Mouse (Mus musculus): Measurements from ENCODE around the gene Obox2. TPM values are rescaled to one million over a fixed set of nuclear protein-coding genes. Genes with fewer than 3 reads are reported as not detected.
"Not testable (repeated sequence)": the region's sequence is repeated elsewhere in the genome, so short reads cannot be mapped to it uniquely, and the experiment has no call there.

Gene Obox2
- polyA plus RNA-seq (2016; fragmentation: Nextera tagmentation; extraction: Ambion mirVana): not detected in 2 replicates

DNA sequence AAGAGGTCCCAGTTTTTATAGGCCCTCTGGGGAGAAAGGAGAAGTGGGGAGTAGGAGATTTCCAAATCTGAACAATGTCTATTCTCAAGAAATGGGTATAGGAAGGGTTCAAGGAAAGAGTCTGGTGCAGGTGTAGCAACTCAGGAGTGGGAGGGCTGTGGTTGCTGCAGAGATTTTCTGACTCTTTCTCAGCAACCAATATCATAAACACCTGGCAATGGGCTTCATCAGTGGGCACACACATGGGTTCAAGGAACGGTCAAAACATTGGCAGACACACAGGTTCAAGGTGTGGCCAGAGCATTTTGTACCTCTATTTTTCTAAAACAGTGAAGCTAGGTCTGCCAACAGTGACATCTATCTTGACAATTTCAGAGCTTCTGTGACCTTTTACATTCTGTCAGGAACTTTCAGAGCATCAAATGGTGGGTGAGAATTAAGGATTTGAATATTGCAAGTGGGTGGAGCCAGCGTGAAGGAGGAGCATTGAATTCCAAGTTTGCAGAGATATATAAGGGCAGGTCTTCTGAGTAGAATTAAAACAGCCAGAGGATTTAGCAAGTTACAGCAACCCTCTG lies at the start of gene Obox2, which contains the start of gene Obox1:
Gene Obox2 (plus strand): TSS at position 301 of the 578 bp plus-strand sequence.
Gene Obox1 (plus strand): TSS at position 528 of the 578 bp plus-strand sequence.
- not testable (repeated sequence) for H3K4me3 ChIP-seq; H3K27ac ChIP-seq; H3K4me1 ChIP-seq; H3K27me3 ChIP-seq (replicated peaks); H3K9me3 ChIP-seq; H3K4me2 ChIP-seq (replicated peaks); H3K9ac ChIP-seq; ATAC-seq (ENCODE audit: low FRiP score, low read depth); H3K36me3 ChIP-seq
- no CpG with 5 or more reads among the region's 2 CpGs for WGBS

- H3K9ac ChIP-seq; H3K4me1 ChIP-seq; H3K36me3 ChIP-seq; H3K4me3 ChIP-seq; H3K27ac ChIP-seq; H3K27me3 ChIP-seq (replicated peaks); H3K4me2 ChIP-seq (replicated peaks); ATAC-seq (ENCODE audit: low FRiP score, low read depth): not testable (repeated sequence)
- H3K9me3 ChIP-seq: peaks cover 18% of the 10 kb centered on the region
- 64% methylated on average over 3 of the region's 3 CpGs for WGBS
Measured at GRCm38 (mm10) chr7:15399147-15399874, 10.8 kb downstream of the Obox2 start.

DNA sequence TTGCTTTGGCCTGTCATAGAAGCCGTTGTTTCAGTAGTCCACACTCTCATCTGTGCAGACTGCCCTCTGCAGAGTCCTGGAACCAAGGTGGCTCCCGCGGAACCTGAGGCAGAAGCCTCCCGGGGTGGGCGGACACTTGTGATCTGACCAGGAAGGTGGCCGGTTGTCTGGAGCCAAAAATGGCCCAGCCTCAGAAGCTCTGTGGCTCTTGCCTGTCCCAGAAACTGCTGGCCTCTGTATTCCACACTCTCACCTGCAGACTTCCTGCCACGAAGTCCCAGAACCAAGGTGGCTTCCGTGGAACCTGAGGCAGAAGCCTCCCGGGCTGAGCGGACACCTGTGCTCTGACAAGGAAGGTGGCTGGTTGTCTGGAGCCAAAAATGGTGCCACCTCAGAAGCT lies 18.3 kb downstream of the Obox2 start:
- not testable (repeated sequence) for H3K27me3 ChIP-seq (replicated peaks); H3K4me1 ChIP-seq; ATAC-seq (ENCODE audit: low FRiP score, low read depth); H3K4me3 ChIP-seq; H3K4me2 ChIP-seq (replicated peaks); H3K27ac ChIP-seq; H3K9ac ChIP-seq; H3K36me3 ChIP-seq
- 89% methylated on average over 10 of the region's 10 CpGs for WGBS
- H3K9me3 ChIP-seq: peaks cover 17% of the 10 kb centered on the region

DNA sequence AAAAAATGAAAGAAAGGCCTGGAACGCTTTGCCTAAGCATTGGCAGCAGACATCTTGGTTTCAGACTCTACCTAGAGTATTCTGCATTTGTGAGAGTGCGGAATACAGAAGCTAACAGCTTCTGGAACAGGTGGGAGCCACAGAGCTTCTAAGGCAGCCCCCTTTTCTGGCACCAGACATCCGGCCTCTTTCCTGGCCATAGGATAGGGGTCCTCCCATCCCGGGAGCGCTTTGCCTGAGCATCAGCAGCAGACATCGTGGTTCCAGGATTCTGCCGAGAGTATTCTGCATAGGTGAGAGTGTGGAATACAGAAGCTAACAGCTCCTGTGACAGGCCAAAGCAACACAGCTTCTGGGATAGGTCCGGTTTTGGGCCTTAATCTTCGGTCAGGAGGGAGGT lies 29.5 kb downstream of the Obox2 start:
- not testable (repeated sequence) for H3K4me2 ChIP-seq (replicated peaks); H3K4me3 ChIP-seq; H3K27ac ChIP-seq; H3K36me3 ChIP-seq; ATAC-seq (ENCODE audit: low FRiP score, low read depth); H3K9ac ChIP-seq; H3K27me3 ChIP-seq (replicated peaks); H3K4me1 ChIP-seq
- peaks cover 16% of the 10 kb centered on the region for H3K9me3 ChIP-seq
- 91% methylated on average over 9 of the region's 9 CpGs for WGBS

GRCm38 (mm10) chr7:15425537-15425936 lies 37.0 kb downstream of the Obox2 start:
- not testable (repeated sequence) for ATAC-seq (ENCODE audit: low FRiP score, low read depth); H3K9me3 ChIP-seq; H3K4me3 ChIP-seq; H3K27me3 ChIP-seq (replicated peaks); H3K27ac ChIP-seq; H3K4me2 ChIP-seq (replicated peaks); H3K36me3 ChIP-seq; H3K9ac ChIP-seq; H3K4me1 ChIP-seq
- WGBS: 79% methylated on average over 4 of the region's 4 CpGs

Other genes starting within 250 kb of the Obox2 start
- gene Obox1, start 227 bp downstream of the Obox2 start, polyA plus RNA-seq (2016; fragmentation: Nextera tagmentation; extraction: Ambion mirVana): not detected in 2 replicates

Measured in neural tube, embryonic 12.5 days (tissue).